Mouse (Mus musculus) MEL (cell line): ENCODE data around the gene Phf1. TPM values are rescaled to one million over a fixed set of nuclear protein-coding genes. Genes with fewer than 3 reads are reported as not detected.
"Not testable (repeated sequence)": the region's sequence is repeated elsewhere in the genome, so short reads cannot be mapped to it uniquely, and the experiment has no call there.

ENCODE experiments used
- DNase-seq: peaks from one replicate; pipeline ENCODE4 v3.0.0; 2011; ENCODE audit warnings: low read depth, low spot score
- H3K27ac ChIP-seq: 2 replicates; pipeline ENCODE4 v1.5.1; 2012; ENCODE audit warnings: low read depth, mild to moderate bottlenecking, control low read depth, low read length, moderate library complexity; ENCODE audit not compliant: control insufficient read depth
- H3K27me3 ChIP-seq, 2 experiments: fragments of 150-350 bp in 1 of 2; sonication (generic) in 1 of 2; 2 replicates each; pipeline ENCODE4 v1.6.1; 2012; ENCODE audit warnings: low read length in 2 of 2, mild to moderate bottlenecking in 2 of 2, improper control_type of control experiment in 1 of 2, moderate library complexity in 1 of 2; ENCODE audit not compliant: insufficient read depth in 2 of 2, control insufficient read depth in 1 of 2
- H3K36me3 ChIP-seq, 2 experiments: 2 replicates each; pipeline ENCODE4 v1.6.1; 2012 to 2014; ENCODE audit warnings: low read length in 2 of 2, improper control_type of control experiment in 1 of 2, inconsistent platforms in 1 of 2, mild to moderate bottlenecking in 1 of 2; ENCODE audit not compliant: insufficient read depth in 2 of 2, control insufficient read depth in 1 of 2
- H3K4me1 ChIP-seq, 2 experiments: fragments of 150-350 bp in 1 of 2; sonication (generic) in 1 of 2; 2 replicates each; pipeline ENCODE4 v1.6.1; 2012; ENCODE audit warnings: low read length in 2 of 2, improper control_type of control experiment in 1 of 2, mild to moderate bottlenecking in 1 of 2; ENCODE audit not compliant: insufficient read depth in 2 of 2, control insufficient read depth in 1 of 2
- H3K4me3 ChIP-seq, 2 experiments: fragments of 150-350 bp in 1 of 2; sonication (generic) in 1 of 2; 2 replicates each; pipeline ENCODE4 v1.5.1; 2012; ENCODE audit warnings: low read depth in 2 of 2, low read length in 2 of 2, mild to moderate bottlenecking in 2 of 2, moderate library complexity in 2 of 2, control low read depth in 1 of 2, improper control_type of control experiment in 1 of 2; ENCODE audit not compliant: control insufficient read depth in 1 of 2, insufficient read depth in 1 of 2
- H3K79me2 ChIP-seq: 2 replicates; pipeline ENCODE4 v1.6.1; 2012; ENCODE audit warnings: mild to moderate bottlenecking, low read length, moderate library complexity; ENCODE audit not compliant: control insufficient read depth, poor library complexity, insufficient read depth
- H3K9ac ChIP-seq: 2 replicates; pipeline ENCODE4 v1.6.1; 2012; ENCODE audit warnings: low read depth, mild to moderate bottlenecking, control low read depth, low read length, moderate library complexity; ENCODE audit not compliant: control insufficient read depth, poor library complexity, severe bottlenecking
- H3K9me3 ChIP-seq: fragments of 150-350 bp; sonication (generic); replicated peaks from 2 replicates; pipeline ENCODE4 v1.6.1; 2012; ENCODE audit warnings: mild to moderate bottlenecking, low read length, improper control_type of control experiment, moderate library complexity; ENCODE audit not compliant: insufficient read depth
- CHD2 ChIP-seq: IDR thresholded peaks from 2 replicates; pipeline ENCODE4 v1.6.1; 2011; ENCODE audit warnings: low read length, improper control_type of control experiment
- CTCF ChIP-seq, 3 experiments: IDR thresholded peaks in 2 of 3; conservative IDR thresholded peaks in 1 of 3; 2 replicates each; pipeline ENCODE4 v1.5.1; 2011 to 2012; ENCODE audit warnings: low read length in 3 of 3, low read depth in 2 of 3, mild to moderate bottlenecking in 2 of 3, improper control_type of control experiment in 1 of 3, inconsistent platforms in 1 of 3, mixed read lengths in 1 of 3, moderate library complexity in 1 of 3; ENCODE audit not compliant: control insufficient read depth in 1 of 3, insufficient read depth in 1 of 3, poor library complexity in 1 of 3, severe bottlenecking in 1 of 3
- EP300 ChIP-seq, 2 experiments: IDR thresholded peaks; 2 replicates each; pipeline ENCODE4 v1.6.1; 2011; ENCODE audit warnings: improper control_type of control experiment in 2 of 2, low read length in 2 of 2, low read depth in 1 of 2, mild to moderate bottlenecking in 1 of 2
- GABPA ChIP-seq: IDR thresholded peaks from 2 replicates; pipeline ENCODE4 v1.6.1; 2012; ENCODE audit warnings: low read depth, mild to moderate bottlenecking, inconsistent platforms, low read length, improper control_type of control experiment, moderate library complexity
- POLR2AphosphoS2 ChIP-seq: IDR thresholded peaks from 2 replicates; pipeline ENCODE4 v1.6.1; 2011; ENCODE audit warnings: low read length, improper control_type of control experiment
- RAD21 ChIP-seq: IDR thresholded peaks from 2 replicates; pipeline ENCODE4 v1.6.1; 2011; ENCODE audit warnings: mild to moderate bottlenecking, low read depth, low read length, improper control_type of control experiment
- SMC3 ChIP-seq: IDR thresholded peaks from 2 replicates; pipeline ENCODE4 v1.6.1; 2011; ENCODE audit warnings: low read depth, low read length, improper control_type of control experiment
- USF2 ChIP-seq, 2 experiments: IDR thresholded peaks; 2 replicates each; pipeline ENCODE4 v1.6.1; 2011 to 2012; ENCODE audit warnings: improper control_type of control experiment in 2 of 2, low read length in 2 of 2, borderline replicate concordance in 1 of 2, inconsistent platforms in 1 of 2, low read depth in 1 of 2, mild to moderate bottlenecking in 1 of 2; ENCODE audit not compliant: insufficient read depth in 1 of 2
- polyA plus RNA-seq, 2 experiments: library from polyadenylated mRNA; stranded (reverse) in 1 of 2; unstranded in 1 of 2; fragments of >175 nt in 1 of 2; fragments of >200 nt in 1 of 2; gene quantifications; 2 replicates each; pipeline versions ENCODE4 v1.2.1 to v1.2.4; 2012; ENCODE audit warnings: low replicate concordance in 2 of 2, low read depth in 1 of 2; ENCODE audit not compliant: insufficient read length in 2 of 2, insufficient read depth in 1 of 2, missing spikeins in 1 of 2
- total RNA-seq: library from RNA; depleted of rRNA; stranded (reverse); fragments of 300-350 nt; gene quantifications from 2 replicates; pipeline ENCODE4 v1.2.3, GENCODE M21; 2012

Gene Phf1
- total and polyA plus RNA-seq, 3 experiments: 2.9 to 9.5 TPM; not detected in 1

- H3K9me3 ChIP-seq, H3K4me3 ChIP-seq, H3K9ac ChIP-seq, H3K27ac ChIP-seq, H3K79me2 ChIP-seq, H3K4me1 ChIP-seq, H3K27me3 ChIP-seq, DNase-seq: not testable (repeated sequence)
- peaks cover 0 to 14% of the 10 kb centered on the region in 2 experiments; a peak in 2 of 4 replicates for H3K36me3 ChIP-seq
These were observed 7.4 kb upstream of the Phf1 start for GRCm38 (mm10) chr17:26925414-26925813.

DNA sequence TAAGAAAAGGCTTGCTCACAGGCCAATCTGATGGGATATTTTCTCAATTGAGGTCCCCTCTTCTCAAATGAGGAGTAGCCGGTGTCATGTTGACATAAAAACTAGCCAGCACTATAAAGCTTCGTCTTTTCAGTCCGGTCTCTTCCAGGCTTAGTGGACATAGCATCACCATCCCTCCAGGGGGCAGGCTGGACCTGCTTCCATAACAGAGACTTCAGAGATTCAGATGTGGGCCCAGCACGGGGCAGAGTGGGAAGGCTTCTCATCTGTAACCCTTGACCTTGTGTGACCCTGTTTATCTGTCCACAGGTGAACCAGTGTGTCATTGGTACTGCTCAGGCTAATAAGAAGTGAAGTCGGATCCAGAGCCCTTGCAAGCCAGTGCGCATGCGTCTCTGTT lies 1.1 kb upstream of the Phf1 start:
- not testable (repeated sequence) for H3K4me1 ChIP-seq, H3K27ac ChIP-seq, H3K9me3 ChIP-seq, H3K79me2 ChIP-seq, H3K4me3 ChIP-seq, H3K27me3 ChIP-seq, H3K9ac ChIP-seq
- DNase-seq: peak; percentile 31
- peaks cover 0 to 11% of the 10 kb centered on the region in 2 experiments; a peak in 2 of 4 replicates for H3K36me3 ChIP-seq
- TF ChIP-seq RAD21: peak; percentile 24
- peak; percentile 35 for TF ChIP-seq SMC3
- peak; percentile 10 to 37 (median 16); a peak in 3 of 6 replicates for TF ChIP-seq CTCF (IDR thresholded peaks at IDR 0.05 in 2 of 3, conservative IDR thresholded peaks at IDR 0.05 in 1 of 3; ENCODE audit: control insufficient read depth in 1 of 3, insufficient read depth in 1 of 3, low read depth in 2 of 3, low read length in 3 of 3, poor library complexity in 1 of 3, severe bottlenecking in 1 of 3)

DNA sequence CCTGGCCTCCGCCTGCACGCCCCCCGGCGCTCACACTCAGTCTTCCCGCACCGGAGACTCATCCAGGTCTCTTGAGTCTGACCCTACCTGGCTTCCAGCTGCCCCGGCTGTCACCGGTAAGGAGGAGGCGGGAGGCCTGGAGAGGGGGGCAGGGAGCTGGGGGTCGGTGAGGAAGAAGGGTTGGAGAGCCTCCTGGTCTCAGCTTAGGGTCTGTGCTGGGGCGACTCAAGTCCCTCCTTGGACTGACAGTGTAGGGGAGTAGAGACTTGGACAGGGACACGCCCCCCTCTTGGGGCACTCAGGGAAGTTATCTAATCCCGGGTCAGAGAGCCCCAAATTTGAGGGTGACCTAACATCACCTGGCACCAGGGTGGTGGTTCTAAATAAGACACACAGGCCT lies 567 bp downstream of the Phf1 start:
- H3K79me2 ChIP-seq: peaks cover 18% of the 10 kb centered on the region
- peaks cover 2 to 11% of the 10 kb centered on the region in 2 experiments; a peak in 3 of 4 replicates for H3K36me3 ChIP-seq
- no peak overlapping the region for H3K4me3 ChIP-seq
- H3K27ac ChIP-seq: no peak overlapping the region
- H3K27me3 ChIP-seq: no peaks in the 10 kb centered on the region
- H3K4me1 ChIP-seq: peaks cover 0 to 3% of the 10 kb centered on the region in 2 experiments; a peak in 2 of 4 replicates
- H3K9ac ChIP-seq: no peak overlapping the region
- H3K9me3 ChIP-seq: no peaks in the 10 kb centered on the region
- no peak for DNase-seq
- TF ChIP-seq POLR2AphosphoS2: 0 out of 2 replicates have a peak, but pooled peaks have one; percentile 22
- no peak for TF ChIP-seq CHD2
- no peak for TF ChIP-seq GABPA

DNA sequence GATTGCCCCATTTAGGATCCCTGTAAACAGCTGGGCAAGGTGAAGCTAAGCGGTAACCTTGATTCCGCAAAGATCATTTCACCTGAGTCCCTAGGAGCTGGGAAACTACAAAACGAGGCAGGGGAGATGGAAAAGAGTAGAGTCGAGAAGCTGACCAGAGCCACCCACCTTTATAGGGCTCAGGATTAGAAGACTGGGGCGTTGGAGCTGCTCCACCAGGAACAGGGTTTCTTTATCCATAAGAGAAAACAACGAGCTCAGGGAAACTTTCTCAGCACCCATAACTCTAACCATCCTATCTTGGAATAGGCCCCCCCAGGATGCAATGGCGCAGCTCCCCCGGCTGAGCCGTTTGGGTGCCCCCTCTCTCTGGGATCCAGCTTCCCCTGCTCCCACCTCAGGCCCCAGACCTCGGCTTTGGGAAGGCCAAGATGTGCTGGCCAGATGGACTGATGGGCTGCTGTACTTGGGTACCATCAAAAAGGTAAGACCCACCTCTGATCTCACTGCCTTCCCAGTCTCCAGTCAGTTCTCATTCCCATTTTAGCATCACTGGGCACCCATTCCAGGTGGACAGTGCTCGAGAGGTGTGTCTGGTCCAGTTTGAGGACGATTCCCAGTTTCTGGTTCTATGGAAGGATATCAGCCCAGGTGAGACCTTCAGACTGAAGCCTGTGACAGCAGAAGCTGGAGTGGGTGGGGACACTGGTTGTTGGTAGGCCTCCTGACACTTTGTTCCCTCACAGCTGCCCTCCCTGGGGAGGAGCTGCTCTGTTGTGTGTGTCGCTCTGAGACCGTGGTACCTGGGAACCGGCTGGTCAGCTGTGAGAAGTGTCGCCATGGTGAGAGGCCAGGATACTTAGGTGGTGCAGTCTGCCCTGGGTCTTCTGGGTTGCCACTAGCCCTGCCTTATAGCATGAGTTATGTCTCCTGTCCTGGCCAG lies 1.3 kb downstream of the Phf1 start:
- DNase-seq: no peak
- TF ChIP-seq USF2 (IDR thresholded peaks at IDR 0.05; ENCODE audit: borderline replicate concordance in 1 of 2, insufficient read depth in 1 of 2, low read depth in 1 of 2, low read length in 2 of 2) (no peak), EP300 (IDR thresholded peaks at IDR 0.05; ENCODE audit: low read depth in 1 of 2, low read length in 2 of 2) (no peak)
- H3K27ac ChIP-seq: no peak overlapping the region
- H3K9me3 ChIP-seq: no peaks in the 10 kb centered on the region
- H3K27me3 ChIP-seq: no peaks in the 10 kb centered on the region
- no peak overlapping the region for H3K9ac ChIP-seq
- peaks cover 24% of the 10 kb centered on the region for H3K79me2 ChIP-seq
- H3K36me3 ChIP-seq: peaks cover 2 to 11% of the 10 kb centered on the region in 2 experiments; a peak in 3 of 4 replicates
- peaks cover 0 to 3% of the 10 kb centered on the region in 2 experiments; a peak in 2 of 4 replicates for H3K4me1 ChIP-seq
- no peak overlapping the region for H3K4me3 ChIP-seq
